Mouse (Mus musculus) testis, postnatal 14 days (tissue): ENCODE data around the gene Gm5475.
A peak's percentile ranks its signal among the peaks of the same experiment; 100 is the strongest.

ENCODE experiments used
- DNase-seq: peaks from one replicate; pipeline ENCODE4 v3.0.0; 2021; ENCODE audit warnings: low spot score

The Gm5475 gene

GRCm38 (mm10) chr15:100449495-100449894, 27.5 kb downstream of the Gm5475 start:
- no peak for DNase-seq

GRCm38 (mm10) chr15:100451245-100451644, 29.3 kb downstream of the Gm5475 start:
- no peak for DNase-seq

GRCm38 (mm10) chr15:100452486-100452885, 30.5 kb downstream of the Gm5475 start:
- no peak for DNase-seq

GRCm38 (mm10) chr15:100456356-100456991, 34.5 kb downstream of the Gm5475 start:
- no peak for DNase-seq

- peak; percentile 64 for DNase-seq
Observed at GRCm38 (mm10) chr15:100457340-100457739, 35.4 kb downstream of the Gm5475 start.

- peak; percentile 57 for DNase-seq
Observed at GRCm38 (mm10) chr15:100458055-100458454, 36.1 kb downstream of the Gm5475 start.

- DNase-seq, result no peak
Observed at GRCm38 (mm10) chr15:100460942-100461341, 39.0 kb downstream of the Gm5475 start.

GRCm38 (mm10) chr15:100461646-100462045, 39.7 kb downstream of the Gm5475 start:
- DNase-seq, result no peak

- DNase-seq, result no peak
Observed at GRCm38 (mm10) chr15:100462086-100462485, 40.1 kb downstream of the Gm5475 start.

GRCm38 (mm10) chr15:100463712-100464111, 41.8 kb downstream of the Gm5475 start:
- no peak for DNase-seq

GRCm38 (mm10) chr15:100465432-100465831, 43.5 kb downstream of the Gm5475 start:
- DNase-seq, result no peak

- no peak for DNase-seq
Observed at GRCm38 (mm10) chr15:100467738-100468137, 45.8 kb downstream of the Gm5475 start.

GRCm38 (mm10) chr15:100468295-100469188, 46.6 kb downstream of the Gm5475 start, which contains the start of gene Letmd1:
Letmd1 (plus strand) TSS chr15:100469023.
- DNase-seq, result peak; percentile 89

- DNase-seq, result no peak
Observed at GRCm38 (mm10) chr15:100469189-100469545, 47.2 kb downstream of the Gm5475 start.

GRCm38 (mm10) chr15:100470037-100470436, 48.1 kb downstream of the Gm5475 start:
- DNase-seq, result no peak

- no peak for DNase-seq
Observed at GRCm38 (mm10) chr15:100473926-100474503, 52.1 kb downstream of the Gm5475 start.
